Mouse (Mus musculus) yolk sac, embryonic 10.5 days (tissue): ENCODE results near the gene Asrgl1.
"Not testable (repeated sequence)": the region's sequence is repeated elsewhere in the genome, so short reads cannot be mapped to it uniquely, and the experiment has no call there.

ENCODE experiments used
- DNase-seq: peaks from one replicate; pipeline ENCODE4 v3.0.0-alpha.2; 2017; ENCODE audit warnings: low spot score

The Asrgl1 gene

DNA sequence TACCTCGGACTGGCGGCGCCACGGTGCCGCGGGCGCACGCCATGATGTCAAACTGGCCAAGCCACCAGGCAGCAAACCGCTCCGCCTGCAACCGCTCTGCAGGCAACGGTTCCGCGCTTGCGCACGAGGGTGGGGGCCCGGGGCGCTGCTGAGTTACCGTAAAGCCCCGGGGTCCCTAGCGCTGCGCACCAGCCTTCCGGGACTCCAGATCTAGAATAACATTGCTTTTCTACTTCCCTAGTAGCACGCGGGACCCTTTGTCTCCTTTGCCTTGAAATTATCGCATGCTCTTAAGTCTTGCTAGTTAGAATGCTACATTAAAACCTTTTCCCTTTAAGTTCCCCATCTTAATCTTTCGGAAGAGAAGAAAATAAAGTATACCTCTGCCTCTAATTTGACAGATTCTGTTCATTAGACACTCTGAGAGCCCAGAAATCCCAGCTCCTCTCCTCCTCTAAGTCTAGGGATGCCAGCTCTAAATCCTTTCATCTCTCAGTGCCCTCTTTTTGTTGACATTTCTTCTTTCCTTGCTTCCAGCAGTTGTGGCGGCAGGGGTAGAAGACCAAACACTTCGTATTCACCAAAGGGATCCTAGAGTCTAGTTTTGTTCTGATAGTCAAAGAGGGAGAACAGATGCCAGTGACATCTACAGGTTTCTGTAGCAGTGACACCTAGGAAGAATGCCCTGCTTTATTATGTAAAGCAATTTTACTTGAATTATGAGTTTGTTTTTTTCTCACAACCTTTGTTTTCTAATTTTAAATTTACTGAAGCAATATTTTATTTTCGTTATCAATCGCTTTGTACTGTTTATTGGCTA lies at the start of gene Asrgl1:
Gene Asrgl1, minus strand, starts transcription at position 125 of the 820 bp plus-strand sequence.
- DNase-seq, result peak; percentile 86

GRCm38 (mm10) chr19:9146214-9146613 lies 10.8 kb upstream of the Asrgl1 start:
- DNase-seq, result no peak

DNA sequence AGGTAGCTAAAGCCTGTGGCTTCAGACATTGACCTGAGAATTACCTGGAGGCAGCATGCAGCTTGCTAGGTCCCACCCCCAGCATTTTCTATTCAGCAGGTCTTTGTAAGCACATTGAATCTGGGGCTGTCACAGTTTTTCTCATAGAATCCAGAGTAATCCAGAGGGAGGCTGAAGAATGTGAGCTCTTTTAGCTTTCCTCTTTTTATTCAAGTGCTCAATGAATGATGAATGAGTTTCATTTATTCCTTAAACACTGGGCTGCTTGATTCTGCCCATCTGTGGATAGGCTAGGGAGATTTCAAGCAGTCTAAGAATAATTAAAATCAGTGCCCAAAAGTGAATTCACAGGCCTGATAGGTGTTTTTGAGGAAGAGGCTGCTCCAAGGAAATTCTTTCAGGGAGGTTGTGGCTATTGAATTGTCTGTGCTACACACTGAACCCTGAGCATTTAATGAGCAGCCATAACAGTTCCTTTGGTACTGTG lies 8.2 kb upstream of the Asrgl1 start:
- no peak for DNase-seq

DNA sequence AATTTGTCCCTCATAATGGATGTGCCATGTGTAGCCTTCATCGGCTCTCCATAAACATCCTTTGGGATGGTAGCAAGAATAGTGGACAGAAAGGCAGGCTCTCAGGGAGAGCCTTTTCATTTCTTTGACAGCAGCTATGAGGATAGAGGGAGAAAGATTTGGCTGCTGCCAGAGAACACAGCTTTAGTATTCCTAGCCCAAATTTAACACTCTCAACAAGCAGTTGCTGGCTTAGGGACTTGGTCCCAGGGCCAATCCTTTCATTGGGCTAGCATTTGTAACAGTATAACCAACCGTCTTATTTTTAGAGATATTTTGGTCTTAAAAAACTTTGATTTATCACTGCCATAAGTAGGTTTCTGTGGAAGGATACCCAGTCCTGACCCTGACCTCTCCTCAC lies 7.8 kb upstream of the Asrgl1 start:
- no peak for DNase-seq

DNA sequence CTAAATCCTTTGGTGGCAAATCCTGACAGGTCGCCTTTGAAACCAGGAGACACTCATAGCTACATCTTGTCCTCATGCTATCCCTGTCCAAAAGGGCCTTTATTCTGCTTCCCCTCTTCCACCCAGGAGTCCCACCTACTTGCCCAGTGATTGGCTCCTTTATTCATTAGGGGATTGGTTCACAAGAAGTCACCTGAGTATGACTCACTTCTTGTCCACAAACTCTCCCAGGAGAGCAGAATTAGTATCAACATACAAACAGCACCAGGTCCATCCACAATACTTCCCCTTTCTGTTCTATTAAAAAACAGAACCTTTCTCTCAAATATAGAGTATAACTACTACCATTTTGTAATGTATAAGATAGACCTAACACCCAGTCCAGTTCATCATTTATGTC lies 4.9 kb upstream of the Asrgl1 start:
- DNase-seq, result not testable (repeated sequence)

DNA sequence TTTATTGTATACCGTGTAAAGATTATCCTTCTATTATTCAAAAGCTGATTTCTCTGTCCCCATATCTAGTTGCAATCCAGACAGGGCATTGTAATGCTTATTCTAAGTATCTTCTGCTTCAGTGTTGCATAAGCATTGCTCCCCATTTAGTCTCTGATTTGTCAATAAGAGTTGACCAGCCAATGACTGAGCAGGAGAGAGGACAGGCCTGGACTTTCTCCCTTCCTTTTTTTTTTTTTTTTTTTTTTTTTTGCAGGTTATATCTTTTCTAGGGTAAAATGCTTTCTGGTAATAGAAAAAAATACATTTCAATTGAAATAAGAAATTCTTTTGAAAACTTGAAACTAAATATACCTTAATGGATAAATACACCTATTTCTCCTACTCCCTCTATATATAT lies 1.7 kb upstream of the Asrgl1 start:
- DNase-seq, result no peak

- DNase-seq, result no peak
Observed at GRCm38 (mm10) chr19:9134746-9135511, 507 bp downstream of the Asrgl1 start.

DNA sequence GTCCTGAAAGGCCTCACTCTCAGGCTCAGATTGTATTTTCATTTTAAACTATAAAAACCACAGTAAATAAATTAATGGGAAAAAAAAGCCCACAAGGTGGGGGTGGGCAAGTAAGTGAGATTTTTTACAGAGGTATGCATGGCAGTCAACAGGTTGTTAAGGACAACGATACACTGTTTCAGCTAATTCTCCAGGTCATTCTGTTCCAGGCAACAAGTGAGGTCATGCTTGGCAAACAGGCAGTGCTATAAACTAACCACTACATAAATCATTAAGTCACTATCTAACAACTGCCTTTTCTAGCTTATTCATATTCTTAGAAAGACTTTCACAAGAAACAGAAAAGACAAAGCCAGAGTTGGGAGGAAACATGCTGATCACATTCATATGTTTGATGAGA lies 5.4 kb downstream of the Asrgl1 start:
- no peak for DNase-seq

- DNase-seq, result no peak
Observed at GRCm38 (mm10) chr19:9128499-9129194, 6.8 kb downstream of the Asrgl1 start.

DNA sequence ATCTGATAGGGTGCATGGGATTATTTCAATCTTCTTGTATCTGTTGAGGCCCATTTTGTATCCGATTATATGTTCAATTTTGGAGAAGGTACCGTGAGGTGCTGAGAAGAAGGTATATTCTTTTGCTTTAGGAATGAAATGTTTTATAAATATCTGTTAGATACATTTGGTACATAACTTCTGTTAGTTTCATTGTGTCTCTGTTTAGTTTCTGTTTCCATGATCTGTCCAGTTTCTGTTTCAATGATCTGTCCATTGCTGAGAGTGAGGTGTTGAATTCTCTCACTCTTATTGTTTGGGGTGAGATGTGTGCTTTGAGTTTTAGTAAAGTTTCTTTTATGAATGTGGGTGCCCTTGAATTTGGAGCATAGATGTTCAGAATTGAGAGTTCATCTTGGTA lies 11.4 kb downstream of the Asrgl1 start:
- DNase-seq, result not testable (repeated sequence)

- DNase-seq, result no peak
Observed at GRCm38 (mm10) chr19:9122390-9122789, 13.0 kb downstream of the Asrgl1 start.

GRCm38 (mm10) chr19:9119655-9120425 lies 15.6 kb downstream of the Asrgl1 start:
- DNase-seq, result no peak

GRCm38 (mm10) chr19:9117275-9117674 lies 18.2 kb downstream of the Asrgl1 start:
- no peak for DNase-seq

GRCm38 (mm10) chr19:9116268-9116667 lies 19.2 kb downstream of the Asrgl1 start:
- no peak for DNase-seq

DNA sequence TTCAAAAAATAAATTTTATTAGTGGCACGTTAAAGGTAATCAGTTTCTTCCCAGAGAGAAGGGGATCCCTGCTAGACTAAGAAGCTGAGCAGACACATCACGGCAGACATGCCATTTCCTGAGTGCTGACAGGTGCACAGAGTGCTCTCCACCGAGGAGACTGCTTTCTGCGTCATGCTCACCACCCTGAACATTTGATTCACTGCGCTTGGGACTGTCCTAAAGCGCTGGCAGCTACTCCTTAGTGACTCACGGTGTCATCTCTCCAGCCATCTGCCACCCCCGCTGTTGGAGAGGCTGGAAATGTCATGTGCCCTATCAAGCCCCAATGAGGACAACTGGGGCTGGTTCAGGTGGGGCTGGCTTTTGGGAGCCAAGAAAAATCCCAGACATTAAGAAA lies 23.4 kb downstream of the Asrgl1 start:
- no peak for DNase-seq

GRCm38 (mm10) chr19:9110182-9110869 lies 25.1 kb downstream of the Asrgl1 start:
- peak; percentile 54 for DNase-seq

DNA sequence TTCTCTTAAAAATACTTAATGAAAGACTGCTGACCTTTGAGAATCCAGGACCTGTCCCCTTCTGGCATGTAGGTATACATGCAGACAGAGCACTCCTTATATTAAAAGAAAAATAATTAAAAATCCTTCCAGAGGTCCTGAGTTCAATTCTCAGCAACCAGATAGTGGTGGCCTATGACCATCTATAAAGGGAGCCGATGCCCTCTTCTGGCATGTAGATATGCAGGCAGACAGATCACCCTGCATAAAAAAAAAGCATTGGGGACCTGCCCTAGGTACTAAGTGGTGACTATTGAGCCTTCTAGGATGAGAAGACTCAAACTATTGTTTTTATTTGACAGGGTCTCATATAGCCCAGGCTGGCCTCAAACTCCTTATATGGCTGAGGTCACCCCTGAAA lies 26.9 kb downstream of the Asrgl1 start:
- DNase-seq, result no peak

GRCm38 (mm10) chr19:9107379-9107755 lies 28.1 kb downstream of the Asrgl1 start:
- no peak for DNase-seq

DNA sequence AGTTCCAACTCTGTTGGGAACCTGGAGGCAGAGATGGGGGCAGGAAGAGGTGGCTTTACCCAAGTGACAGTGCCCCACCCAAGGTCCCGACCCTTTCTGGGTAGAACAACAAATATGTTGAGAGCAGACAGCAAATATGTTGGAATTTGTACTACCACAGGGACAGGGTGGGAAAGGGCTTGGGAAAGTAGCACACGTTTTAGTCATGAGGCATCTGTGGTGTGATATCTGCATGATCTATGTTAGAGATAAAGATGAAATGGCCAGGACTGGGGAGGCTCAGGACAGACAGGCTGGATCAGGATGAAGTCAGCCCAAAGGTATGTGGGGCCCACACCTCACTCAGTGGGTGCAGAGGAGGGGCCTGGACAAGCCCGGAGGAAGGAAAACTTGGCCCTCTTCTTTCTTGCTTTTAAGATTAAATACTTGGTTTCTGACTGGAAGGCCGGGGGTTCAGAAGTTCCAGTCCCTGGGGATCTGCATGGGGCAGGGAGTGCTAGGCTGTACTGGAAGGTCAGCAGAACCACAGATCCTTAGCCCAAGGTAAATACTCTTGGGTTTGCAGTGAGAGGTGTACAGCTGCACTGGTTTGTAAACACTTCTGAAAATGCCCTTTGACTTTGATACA lies 28.6 kb downstream of the Asrgl1 start:
- peak; percentile 77 for DNase-seq

DNA sequence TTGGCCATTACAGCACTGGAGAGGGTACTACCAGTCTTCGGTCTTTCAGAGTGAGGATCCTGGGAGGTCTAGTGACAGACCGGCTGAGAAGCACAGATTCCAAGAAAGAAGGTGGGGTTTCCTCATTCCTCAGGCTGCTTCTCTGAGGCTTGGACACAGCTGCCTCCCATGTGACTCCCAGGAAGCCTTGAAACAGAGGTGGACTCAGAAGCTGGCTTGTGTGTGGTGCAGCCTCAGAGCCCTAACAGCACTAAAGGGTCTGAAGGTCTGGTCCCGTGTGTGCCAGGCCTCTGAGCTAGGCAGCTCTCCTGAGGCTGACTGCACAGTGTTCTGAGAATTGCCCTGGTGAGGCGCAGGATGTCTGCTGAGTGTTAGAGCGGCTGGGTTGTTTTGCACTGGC lies 29.3 kb downstream of the Asrgl1 start:
- DNase-seq, result peak; percentile 65
